Mouse (Mus musculus) liver, postnatal 0 days (tissue): Measurements from ENCODE around the gene Acadvl. TPM values are rescaled to one million over a fixed set of nuclear protein-coding genes. Genes with fewer than 3 reads are reported as not detected.

Experiments
- ATAC-seq: fragments of 200-750 bp; cut with Nextera tagmentation; 2 replicates; pipeline ENCODE4 v1.8.0; 2017; ENCODE audit warnings: mild to moderate bottlenecking, moderate library complexity
- DNase-seq: peaks from one replicate; pipeline ENCODE4 v3.0.0-alpha.2; 2016
- H3K27ac ChIP-seq: fragments of 300-500 bp; sonication (generic); 2 replicates; pipeline ENCODE4 v1.5.1; 2014; ENCODE audit warnings: antibody characterized with exemption, moderate library complexity, mild to moderate bottlenecking, low read depth
- H3K27me3 ChIP-seq: fragments of 300-500 bp; sonication (generic); 2 replicates; pipeline ENCODE4 v1.6.1; 2014; ENCODE audit warnings: low read length, control low read depth, mixed read lengths; ENCODE audit not compliant: insufficient read depth
- H3K36me3 ChIP-seq: fragments of 300-500 bp; sonication (generic); replicated peaks from 2 replicates; pipeline ENCODE4 v1.6.1; 2014; ENCODE audit warnings: mild to moderate bottlenecking, control low read depth, low read length, moderate library complexity, mixed read lengths; ENCODE audit not compliant: insufficient read depth
- H3K4me1 ChIP-seq: fragments of 300-500 bp; sonication (generic); 2 replicates; pipeline ENCODE4 v1.6.1; 2014; ENCODE audit warnings: antibody characterized with exemption, mild to moderate bottlenecking, control low read depth; ENCODE audit not compliant: insufficient read depth
- H3K4me2 ChIP-seq: fragments of 300-500 bp; sonication (generic); 2 replicates; pipeline ENCODE4 v1.6.1; 2014; ENCODE audit warnings: low read depth, mild to moderate bottlenecking, low read length, moderate library complexity, mixed read lengths
- H3K4me3 ChIP-seq: fragments of 300-500 bp; sonication (generic); 2 replicates; pipeline ENCODE4 v1.5.1; 2014; ENCODE audit warnings: low read depth, low read length
- H3K9ac ChIP-seq: fragments of 300-500 bp; sonication (generic); replicated peaks from 2 replicates; pipeline ENCODE4 v1.6.1; 2014; ENCODE audit warnings: mild to moderate bottlenecking, moderate library complexity
- H3K9me3 ChIP-seq: fragments of 300-500 bp; sonication (generic); 2 replicates; pipeline ENCODE4 v1.6.1; 2016; ENCODE audit warnings: mild to moderate bottlenecking, control low read depth, low read length, mixed read lengths
- CTCF ChIP-seq: sonication (generic); IDR thresholded peaks from 2 replicates; pipeline ENCODE4 v1.5.1; 2016; ENCODE audit warnings: antibody characterized with exemption, low read depth
- EP300 ChIP-seq: IDR thresholded peaks from 2 replicates; pipeline ENCODE4 v1.6.1; 2016; ENCODE audit warnings: antibody characterized with exemption, low read depth, mild to moderate bottlenecking
- WGBS: fragments of 180-500 bp; shearing (Covaris S2); extraction: QIAGEN DNeasy Blood & Tissue Kit; methylation state at CpG from one replicate; pipeline ENCODE4 v1.1.7; 2014; ENCODE audit not compliant: insufficient replicate concordance; 5-methylcytosine and 5-hydroxymethylcytosine counted together
- polyA plus RNA-seq: library from polyadenylated mRNA; unstranded; fragments of >200 nt; fragmentation: Nextera tagmentation; extraction: Ambion mirVana; gene quantifications from 2 replicates; pipeline ENCODE4 v1.2.1, GENCODE M21; 2015

Acadvl gene
- polyA plus RNA-seq, 1 experiment from 2014 or later, result 367 TPM

DNA sequence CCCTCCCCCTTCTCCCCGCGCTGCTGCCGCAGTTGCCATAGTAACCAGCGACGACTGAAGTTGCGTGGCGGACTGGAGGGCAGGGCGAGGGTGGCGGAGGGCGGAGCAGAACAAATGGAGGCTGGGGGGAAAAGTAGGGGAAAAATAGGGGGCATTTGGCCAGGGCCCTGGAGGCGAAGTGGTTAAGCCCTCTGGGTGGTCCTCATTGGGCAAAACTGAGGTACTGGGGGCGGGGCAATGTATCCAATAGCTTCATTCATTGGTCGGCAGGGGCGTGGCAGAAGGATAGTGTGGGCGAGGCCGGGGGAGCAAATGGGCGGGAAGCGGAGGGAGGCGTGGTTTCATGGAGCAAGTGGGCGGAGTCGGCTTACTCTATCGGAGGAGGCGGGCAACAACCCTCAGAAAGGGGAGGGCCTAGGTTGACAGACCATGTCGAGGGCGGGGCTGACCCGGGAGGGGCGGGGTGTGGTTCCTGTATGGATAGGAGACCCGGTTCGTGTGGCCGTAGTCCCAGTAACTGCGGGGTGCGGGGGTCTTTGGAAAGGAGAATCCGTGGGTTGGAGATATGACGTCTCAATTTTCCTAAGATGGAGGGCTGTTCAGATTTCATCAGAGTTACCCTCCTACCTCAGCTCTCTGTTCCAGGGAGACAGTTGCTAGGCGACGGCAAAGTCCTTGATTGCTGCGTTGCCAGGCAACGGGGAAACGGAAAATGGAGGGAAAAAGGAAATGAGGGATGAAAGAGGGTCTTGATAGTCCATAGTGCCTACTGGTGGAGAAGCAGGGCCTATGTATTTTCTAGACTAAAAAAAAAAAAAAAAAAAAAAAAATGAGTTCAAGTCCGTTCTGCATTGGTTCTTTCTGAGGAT, 6.3 kb upstream of the Acadvl start:
- Histone ChIP-seq H3K4me1 (peaks cover 16% of the 10 kb centered on the region), H3K4me2 (peak overlapping the region; percentile 76), H3K9me3 (no peaks in the 10 kb centered on the region), H3K36me3 (no peaks in the 10 kb centered on the region), H3K27me3 (peaks cover 14% of the 10 kb centered on the region; the same call in 1 of the 2 replicates), H3K4me3 (peak overlapping the region; percentile 62), H3K9ac (no peak overlapping the region; the same call in 1 of the 2 replicates), H3K27ac (peak overlapping the region; percentile 44; the same call in 1 of the 2 replicates)
- WGBS, result 2% methylated on average over 39 of the region's 40 CpGs
- TF ChIP-seq EP300 (peak; percentile 27; the same call in 1 of the 2 replicates), CTCF (0 out of 2 replicates have a peak, but pooled peaks have one; percentile 7)
- peak; percentile 98 for DNase-seq
- ATAC-seq, result peak; percentile 89

GRCm38 (mm10) chr11:70020731-70021263, 5.6 kb upstream of the Acadvl start:
- ATAC-seq, result peak; percentile 84
- H3K9ac ChIP-seq, result no peak overlapping the region; the same call in 1 of the 2 replicates
- H3K36me3 ChIP-seq, result no peaks in the 10 kb centered on the region
- no peaks in the 10 kb centered on the region for H3K9me3 ChIP-seq
- H3K4me1 ChIP-seq, result peaks cover 16% of the 10 kb centered on the region
- peak overlapping the region; percentile 62 for H3K4me3 ChIP-seq
- peaks cover 14% of the 10 kb centered on the region; the same call in 1 of the 2 replicates for H3K27me3 ChIP-seq
- 0% methylated on average over 8 of the region's 8 CpGs for WGBS
- peak; percentile 73 for DNase-seq
- peak overlapping the region; percentile 44; the same call in 1 of the 2 replicates for H3K27ac ChIP-seq
- peak overlapping the region; percentile 76 for H3K4me2 ChIP-seq
- TF ChIP-seq CTCF (peak; percentile 75), EP300 (no peak)

DNA sequence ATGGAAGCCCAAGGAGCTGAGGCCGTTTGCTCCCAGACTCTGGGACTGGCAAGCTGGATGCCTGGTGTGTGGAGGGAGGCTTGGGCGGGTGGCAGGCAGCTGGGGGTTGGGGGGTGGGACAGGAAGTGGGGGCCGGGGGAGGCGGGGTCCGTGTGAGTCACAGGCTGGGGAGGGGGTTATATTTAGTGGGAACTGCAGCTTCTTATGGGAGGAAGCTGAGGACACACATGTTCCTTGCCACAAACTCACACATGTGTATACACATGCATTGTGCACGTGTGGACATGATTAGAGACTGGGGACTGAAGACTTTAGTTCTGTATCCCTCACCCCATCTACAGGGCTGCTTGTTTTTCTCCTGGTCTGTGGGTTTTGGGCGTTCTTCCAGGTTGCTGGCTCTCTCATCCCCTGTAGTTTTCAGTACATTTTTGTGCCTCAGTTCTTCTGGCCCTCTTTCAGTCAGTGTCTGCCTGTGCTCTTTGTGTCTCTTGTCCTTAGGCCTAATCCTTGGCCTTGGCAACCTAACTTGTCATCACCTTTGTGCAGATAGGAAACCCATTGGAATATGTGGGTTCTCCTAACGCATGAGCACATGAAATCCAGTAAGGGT, 4.9 kb upstream of the Acadvl start:
- H3K36me3 ChIP-seq, result no peaks in the 10 kb centered on the region
- H3K9ac ChIP-seq, result no peak overlapping the region
- WGBS, result 36% methylated on average over 8 of the region's 8 CpGs
- ATAC-seq (no peak), DNase-seq (no peak)
- 0 out of 2 replicates have a peak overlapping the region, but pooled peaks have one; percentile 76 for H3K4me2 ChIP-seq
- TF ChIP-seq EP300, result no peak
- TF ChIP-seq CTCF, result no peak
- peaks cover 16% of the 10 kb centered on the region for H3K4me1 ChIP-seq
- peaks cover 14% of the 10 kb centered on the region; the same call in 1 of the 2 replicates for H3K27me3 ChIP-seq
- no peak overlapping the region for H3K4me3 ChIP-seq
- H3K27ac ChIP-seq, result no peak overlapping the region
- H3K9me3 ChIP-seq, result no peaks in the 10 kb centered on the region

- Histone ChIP-seq H3K36me3 (no peaks in the 10 kb centered on the region), H3K4me3 (no peak overlapping the region), H3K27ac (no peak overlapping the region), H3K9ac (no peak overlapping the region), H3K27me3 (peaks cover 14% of the 10 kb centered on the region; the same call in 1 of the 2 replicates), H3K9me3 (no peaks in the 10 kb centered on the region), H3K4me1 (peaks cover 20% of the 10 kb centered on the region), H3K4me2 (no peak overlapping the region)
- DNase-seq, result no peak
- no peak for ATAC-seq
- TF ChIP-seq CTCF, result no peak
- no peak for TF ChIP-seq EP300
- 21% methylated on average over 1 of the region's 2 CpGs for WGBS
Measured at GRCm38 (mm10) chr11:70019495-70020021, 4.3 kb upstream of the Acadvl start.

DNA sequence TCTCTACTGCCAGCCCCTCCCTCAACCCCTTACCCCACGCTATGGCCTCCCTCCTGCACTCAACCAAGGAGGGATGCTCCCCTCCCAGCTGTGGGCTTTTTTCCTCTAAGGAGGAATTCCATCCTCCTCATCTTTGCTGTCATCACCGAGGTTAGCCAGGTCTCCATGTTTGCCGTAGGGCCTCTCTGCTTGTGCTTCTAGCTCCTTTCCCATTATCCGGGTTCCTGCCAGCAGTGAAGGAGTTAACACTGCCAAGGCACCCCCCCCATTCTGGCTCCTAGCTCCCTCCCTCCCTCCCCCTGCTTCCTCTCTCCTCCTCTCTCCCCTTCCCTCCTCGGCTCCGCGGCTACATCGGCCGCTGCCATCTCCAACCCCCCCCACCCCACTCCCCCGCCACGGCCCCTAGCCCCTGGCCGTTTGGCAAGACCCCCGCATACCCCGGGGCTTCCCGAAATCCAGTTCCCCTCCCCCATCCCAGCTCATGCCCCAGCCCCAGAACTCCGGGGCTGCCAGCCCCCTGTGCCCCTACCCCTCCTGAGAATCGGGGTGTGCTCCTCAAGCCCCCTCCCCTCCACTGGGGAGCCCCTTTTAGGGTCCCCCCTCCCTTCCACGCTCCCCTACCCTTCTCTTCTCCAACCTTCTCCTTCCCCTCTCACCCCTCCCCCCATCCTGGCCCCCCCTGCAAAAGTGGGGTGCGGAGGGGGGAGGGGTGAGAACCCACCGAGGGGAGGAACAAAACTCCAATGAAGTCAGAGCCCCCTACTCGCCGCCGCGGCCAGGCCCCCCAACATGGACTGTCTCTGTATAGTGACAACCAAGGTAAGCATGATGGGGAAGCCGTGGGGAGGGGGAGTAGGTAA, 3.1 kb upstream of the Acadvl start:
- Histone ChIP-seq H3K36me3 (peaks cover 2% of the 10 kb centered on the region; the same call in 1 of the 2 replicates), H3K4me1 (peaks cover 22% of the 10 kb centered on the region), H3K9ac (peak overlapping the region; percentile 57), H3K27ac (peak overlapping the region; percentile 39; the same call in 1 of the 2 replicates), H3K4me2 (peak overlapping the region; percentile 73), H3K27me3 (0 out of 2 replicates have a peak, but pooled peaks cover 4% of the 10 kb centered on the region), H3K9me3 (no peaks in the 10 kb centered on the region), H3K4me3 (peak overlapping the region; percentile 45)
- DNase-seq (no peak), ATAC-seq (no peak)
- 5% methylated on average over 25 of the region's 25 CpGs for WGBS
- no peak for TF ChIP-seq EP300
- no peak for TF ChIP-seq CTCF
